Mouse (Mus musculus) liver (tissue): ENCODE measurements around the gene Stox2.

Experiments
- DNase-seq: peaks from one replicate; pipeline ENCODE4 v3.0.0-alpha.2; 2020; ENCODE audit warnings: mixed read lengths

The Stox2 gene

DNA sequence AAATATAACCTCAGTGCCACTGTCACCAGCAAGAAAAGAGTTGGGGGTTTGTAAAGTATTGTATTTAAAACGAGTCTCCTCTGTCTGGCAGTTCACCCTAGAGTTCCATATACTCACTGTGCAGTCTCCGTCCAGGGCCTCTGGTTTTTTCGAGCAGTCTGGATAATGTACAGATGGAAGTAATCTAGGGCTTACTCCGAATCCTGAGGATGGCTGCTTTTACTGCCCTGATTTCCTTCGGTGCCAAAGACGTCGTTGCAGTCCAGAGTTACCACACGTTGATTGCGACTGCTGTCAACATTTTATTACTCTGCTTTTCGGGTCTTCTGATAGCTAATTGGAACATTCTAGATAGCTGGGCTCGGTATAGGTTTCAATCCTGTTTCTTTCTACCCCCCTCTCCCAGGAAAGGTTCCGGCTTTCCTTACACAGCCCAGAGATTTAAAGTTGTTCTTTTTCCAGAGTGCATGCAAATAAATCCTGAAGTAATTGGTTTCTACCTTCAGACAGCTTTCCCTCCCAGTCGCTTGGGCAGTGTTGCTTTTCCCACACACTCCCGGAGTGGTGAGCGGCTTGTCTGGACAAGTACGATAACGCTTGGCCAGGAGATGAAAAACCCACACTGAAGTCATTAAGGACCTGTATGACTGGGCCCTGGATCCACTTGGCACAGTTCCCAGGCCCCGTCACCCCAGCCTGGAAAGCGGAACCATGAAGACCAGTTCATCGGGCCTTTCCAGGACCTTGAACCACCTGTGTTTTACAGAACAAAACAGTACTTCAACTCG lies 94.1 kb downstream of the Stox2 start:
- DNase-seq: peak; percentile 8

DNA sequence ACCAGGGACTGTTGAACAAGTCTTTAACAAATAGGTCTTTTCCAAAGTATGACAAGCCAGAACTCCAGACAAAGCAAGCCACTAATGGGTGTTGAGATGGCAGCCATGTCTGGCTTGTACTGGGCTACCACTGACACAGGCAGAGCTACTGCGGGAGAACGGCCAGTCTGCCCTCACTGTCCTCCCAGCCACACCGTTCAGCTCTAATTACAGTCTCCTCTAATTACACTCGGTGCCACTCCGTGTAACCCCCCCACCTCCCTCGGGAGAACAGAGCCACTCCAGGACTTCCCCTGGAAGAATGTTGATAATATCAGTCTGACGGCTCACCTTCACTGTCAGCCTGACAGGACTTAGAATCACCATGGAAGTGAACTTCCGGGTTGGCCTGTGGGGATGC lies 97.1 kb downstream of the Stox2 start:
- no peak for DNase-seq

DNA sequence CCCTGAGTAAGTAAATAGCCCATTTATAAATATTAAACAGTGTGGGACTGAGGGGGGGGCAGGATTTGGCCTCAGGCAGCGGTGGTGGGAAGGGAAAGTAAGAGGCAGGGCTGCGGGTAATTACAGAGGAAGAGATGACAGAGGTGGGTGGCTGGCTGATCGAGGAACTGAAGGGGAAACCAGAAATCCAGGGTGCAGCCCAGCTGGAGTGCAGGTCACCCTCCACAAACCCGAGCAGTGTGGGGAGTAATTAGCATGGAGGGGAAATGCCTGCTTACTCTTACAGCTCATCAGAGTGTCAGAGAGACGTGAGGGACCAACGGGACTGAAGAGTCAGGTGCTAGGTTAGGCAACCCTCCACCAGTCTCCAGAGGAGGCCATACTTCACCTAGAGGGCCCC lies 98.4 kb downstream of the Stox2 start:
- DNase-seq: no peak

DNA sequence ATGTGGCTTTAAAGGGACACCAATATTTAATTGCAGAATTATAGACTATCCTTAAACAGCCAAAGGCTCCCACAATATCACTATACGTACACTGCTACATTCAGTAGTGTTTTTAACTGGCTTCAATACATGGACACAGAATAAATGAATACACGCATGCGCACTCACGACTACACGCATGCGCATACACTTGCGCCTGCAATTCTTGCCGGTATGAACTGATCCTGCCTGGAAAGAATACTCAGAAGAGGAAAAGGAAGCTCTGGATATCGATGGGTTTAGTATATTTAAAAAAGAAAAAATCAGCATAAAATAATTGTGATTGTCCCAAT lies 100.4 kb downstream of the Stox2 start:
- DNase-seq: no peak

DNA sequence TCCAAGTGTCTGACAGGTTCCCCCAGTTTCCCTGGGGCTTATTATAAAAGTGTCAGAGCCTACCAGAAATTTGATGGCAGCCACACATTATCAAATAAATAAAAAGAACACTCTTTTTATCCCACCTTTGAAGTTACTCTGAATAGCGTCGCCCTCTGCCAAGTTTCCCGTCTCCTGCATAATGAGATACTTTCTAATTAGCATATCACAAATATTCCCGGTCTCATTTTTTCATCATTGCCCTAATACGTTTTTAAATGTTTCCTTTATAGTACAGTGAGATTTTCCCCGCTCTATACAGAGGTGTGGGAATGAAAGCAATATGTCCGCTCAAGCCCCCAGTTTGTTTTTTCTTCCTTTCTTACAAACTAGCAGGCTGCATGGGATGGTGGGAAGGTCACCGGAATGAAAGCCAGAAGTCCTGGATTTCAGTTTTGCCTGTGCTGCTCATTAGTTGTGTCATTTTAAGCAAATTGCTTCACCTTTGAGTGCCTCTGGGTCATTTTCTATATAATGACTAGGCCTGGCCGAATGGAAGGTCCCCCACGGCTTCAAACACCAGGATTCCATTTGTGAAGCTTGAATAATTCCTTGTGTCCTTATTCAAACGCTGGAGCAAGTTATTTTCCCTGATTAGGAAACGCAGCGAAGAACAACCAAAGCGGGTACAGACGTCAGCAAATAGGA lies 100.9 kb downstream of the Stox2 start:
- no peak for DNase-seq

DNA sequence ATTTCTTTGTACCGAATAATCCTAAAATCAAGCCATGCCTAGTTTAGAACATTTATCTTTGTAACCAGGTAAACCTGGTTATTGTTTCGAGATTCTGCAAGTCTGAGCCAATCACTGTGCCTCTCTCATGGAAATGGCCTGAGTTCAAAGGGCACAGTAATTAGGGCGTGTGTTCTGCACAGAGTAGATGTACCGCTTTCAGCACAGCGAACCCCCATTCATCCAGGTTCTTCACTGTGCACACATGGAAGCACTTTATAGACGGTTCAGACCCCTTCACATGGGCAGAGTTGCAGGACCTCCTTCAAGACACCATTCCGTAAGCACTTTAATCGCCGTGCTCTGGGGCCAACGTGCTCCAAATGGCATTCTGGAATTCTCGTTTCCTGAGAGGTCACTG lies 104.7 kb downstream of the Stox2 start:
- no peak for DNase-seq

DNA sequence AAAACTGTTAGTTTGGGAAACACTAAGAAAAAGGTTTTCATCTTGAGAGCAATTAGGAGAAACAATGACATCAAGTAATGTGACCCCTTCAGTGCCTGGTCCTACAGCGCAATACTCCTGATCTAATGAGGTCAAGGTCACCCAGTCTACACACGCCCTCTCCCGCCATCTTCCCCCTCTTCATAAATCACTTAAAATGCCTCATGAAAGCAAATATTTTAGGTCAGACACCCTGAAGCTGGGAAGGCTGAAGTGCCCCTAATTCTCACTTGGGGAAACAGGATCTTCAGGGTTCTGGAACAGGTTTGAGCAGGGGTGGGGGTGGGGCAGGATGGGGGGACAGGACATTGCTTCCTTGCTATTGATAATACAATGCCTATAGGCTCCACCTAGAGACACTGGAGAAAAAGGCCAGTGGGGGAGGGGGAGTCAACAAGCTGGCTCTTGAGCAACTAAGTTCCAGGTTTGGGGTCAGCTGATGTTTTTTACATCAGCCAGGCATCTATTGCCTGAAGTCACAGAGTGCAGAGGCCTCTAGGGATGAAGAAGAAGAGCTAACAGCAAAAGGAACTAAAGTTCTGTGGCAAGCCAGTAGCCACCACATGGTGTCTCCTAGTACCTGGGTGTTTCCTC lies 107.4 kb downstream of the Stox2 start:
- DNase-seq: peak; percentile 14

DNA sequence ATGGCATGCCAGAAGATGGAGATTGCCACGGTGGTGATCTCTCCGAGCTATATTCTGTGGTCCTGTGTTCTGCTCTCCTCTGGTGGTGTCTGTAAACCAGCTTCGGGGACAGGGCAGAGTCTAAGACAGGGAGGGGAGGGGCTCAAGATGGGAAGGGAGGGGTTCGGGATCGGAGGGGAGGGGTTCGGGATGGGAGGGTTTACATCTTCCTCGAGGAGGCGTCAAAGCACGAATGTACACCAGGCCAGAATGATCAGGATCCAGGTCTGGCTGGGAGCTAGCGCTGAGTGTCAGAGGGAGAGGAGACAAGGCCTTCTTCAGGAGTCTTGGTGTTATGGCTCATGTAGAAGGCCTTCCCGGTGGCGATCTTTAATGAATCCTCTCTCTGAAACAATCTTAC lies 109.7 kb downstream of the Stox2 start:
- DNase-seq: no peak

DNA sequence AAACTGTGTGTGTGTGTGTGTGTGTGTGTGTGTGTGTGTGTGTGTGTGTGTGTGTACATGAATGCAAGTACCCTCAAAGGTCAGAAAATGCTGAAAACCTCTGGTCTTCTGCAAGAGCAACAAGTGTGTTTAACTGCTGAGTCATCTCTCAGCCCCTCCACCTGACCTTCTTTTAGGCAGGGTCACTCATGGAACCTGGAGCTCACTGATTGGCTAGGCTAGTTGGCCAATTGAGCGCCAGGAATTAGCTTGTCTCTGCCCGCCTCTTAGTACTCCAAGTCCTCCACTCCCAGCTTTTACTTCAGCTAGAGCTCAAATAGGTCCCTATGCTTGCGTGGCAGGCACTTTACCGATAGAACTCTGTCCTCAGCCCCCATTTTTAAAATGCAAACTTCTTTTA lies 110.2 kb downstream of the Stox2 start:
- DNase-seq: no peak

DNA sequence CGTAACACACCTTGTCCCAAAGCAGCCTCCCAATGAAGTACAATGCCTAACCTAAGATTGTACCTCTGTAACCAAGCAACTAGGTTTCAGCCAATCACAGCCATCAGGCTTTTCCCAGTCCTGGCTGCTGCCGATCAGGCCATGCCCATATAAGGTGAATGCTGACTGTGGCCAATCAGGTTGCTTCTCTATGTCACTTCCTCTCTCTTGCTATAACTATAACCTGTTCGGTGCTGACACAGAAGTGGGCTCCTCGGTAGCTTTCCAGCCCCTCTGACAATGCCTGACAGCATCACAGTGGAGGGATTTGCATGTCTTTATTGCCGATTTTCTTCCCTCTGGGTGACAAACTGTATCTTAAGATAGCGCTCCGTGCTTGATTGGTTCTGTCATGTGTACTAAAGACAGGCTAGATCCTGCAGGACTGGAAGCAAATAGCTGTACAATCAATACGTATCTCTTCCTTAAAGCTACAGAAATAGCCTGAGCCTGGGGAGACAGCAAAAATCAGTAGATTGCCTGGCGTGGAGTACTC lies 111.9 kb downstream of the Stox2 start:
- no peak for DNase-seq

DNA sequence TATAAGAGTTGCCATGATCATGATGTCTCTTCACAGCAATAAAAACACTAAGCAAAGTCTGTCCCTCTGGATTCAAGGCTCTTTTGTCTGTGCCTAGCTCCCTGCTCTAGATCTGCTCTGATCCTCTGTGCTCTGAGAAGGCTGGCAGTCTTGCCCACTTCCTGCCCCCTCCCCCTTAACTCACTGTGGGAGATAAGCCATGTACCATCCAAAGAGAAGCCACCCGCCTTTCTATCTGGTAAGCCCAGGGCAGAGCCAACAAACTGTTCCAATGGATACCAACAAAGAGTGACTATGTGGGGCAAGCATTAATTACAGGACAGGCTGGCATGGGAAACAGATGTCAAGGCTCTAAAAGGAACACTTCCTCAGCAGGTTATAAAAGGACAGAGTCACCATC lies 113.2 kb downstream of the Stox2 start:
- DNase-seq: no peak

DNA sequence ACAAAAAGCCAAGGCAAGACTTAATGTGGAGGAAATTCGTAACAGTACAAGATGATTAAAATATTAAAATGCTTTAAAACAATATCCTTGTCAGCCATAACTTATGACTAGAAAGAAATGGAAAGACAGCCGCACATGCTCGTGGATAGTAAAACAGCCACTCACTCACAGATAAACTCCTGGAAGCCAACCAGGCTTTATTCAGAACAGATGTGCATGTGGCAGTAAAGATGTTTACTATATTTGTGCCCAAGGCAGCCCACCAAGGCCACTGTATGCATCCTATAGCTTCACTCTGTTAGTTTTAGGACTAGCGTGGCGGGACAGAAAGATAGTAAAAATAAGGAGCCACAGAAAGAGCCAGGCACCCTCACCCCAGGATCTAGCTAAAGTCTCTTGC lies 115.2 kb downstream of the Stox2 start:
- DNase-seq: no peak

DNA sequence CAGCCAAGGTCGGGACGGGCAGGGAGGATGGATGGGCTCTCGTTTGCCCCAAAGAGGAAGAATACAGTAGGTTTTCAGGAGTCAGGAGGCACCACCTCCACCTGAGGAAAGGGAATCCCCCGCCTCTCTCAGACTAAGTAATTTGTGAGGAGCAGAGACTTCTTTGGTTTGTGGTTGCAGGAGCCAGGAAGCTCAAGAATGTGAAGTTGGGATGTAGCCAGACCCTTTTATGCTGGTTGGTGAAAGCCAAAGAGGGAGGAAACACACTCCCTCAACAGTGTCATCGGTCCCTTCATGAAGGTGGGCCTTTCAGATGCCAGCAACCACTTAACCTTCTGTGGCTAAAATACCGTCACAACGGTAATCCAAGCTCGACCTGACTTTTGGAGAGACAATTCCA lies 119.8 kb downstream of the Stox2 start:
- DNase-seq: no peak

DNA sequence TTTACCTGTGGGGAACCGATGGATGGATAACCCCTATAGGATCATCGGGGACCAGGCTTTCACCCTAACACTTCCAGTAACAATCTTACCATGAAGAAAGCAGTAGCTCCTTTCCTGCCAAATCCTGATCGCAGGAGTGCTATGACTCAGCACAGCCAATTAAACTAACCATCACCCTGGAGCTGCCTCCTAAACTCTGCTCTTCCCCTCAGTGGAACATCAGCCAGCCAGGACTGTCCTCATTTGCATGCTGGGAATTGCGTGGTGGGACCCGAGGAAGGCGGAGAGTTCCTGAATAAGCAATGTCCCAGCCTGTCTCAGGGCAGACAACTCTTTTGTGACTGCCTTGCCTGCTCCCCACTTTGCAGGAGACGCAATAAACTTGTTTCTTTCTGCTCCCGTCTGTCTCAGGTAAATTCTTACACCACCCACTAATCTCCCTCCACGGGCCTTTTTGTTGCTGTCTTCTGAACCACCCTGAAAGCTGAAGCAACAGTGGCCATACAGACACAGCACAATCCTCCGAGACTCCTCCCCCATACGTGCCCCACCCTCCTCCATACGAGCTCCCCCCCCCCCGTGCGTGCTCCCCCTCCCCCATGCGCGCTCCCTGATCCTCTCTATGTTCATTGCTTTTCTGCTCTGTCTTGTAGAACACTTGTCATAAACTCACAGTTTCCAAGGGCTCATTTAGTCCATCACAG lies 121.9 kb downstream of the Stox2 start:
- no peak for DNase-seq

DNA sequence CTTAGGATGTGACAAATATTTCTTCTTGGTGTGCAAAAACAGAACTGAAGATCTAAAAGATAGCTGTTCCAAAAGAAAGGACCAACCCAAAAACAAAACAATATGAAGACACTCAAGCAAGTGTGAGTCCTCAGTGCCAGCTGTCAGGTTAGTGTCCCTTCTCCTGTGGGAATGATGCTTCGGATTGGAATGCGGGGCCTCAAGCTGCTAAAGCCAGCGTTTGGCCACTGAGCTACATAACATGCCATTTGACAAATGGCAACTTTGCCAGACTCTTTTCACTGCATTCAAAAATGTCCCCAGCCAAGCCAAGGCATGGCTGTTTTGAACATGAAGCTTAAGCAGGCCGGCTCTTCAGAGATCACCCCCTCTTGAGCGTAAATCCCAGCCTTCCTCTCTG lies 124.9 kb downstream of the Stox2 start:
- no peak for DNase-seq

DNA sequence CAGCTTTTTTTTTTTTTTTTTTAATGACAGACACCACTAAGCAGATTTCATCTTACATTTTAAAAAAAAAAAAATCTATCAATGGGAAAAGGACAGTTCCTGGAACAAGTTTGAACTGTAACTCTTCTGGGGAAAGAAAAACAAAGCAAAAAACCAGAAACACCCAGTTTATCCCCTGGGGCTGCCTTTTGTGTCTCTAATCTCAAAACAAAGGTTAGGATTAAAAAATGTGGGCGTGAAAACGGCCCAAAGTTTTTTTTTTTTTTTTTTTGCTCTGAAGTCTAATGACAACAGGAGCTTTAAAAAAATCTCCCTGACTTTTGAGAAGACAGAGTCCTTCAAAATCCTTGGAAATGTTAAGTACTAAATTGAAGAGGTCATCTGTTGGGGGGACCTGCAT lies 125.5 kb downstream of the Stox2 start:
- DNase-seq: no peak

DNA sequence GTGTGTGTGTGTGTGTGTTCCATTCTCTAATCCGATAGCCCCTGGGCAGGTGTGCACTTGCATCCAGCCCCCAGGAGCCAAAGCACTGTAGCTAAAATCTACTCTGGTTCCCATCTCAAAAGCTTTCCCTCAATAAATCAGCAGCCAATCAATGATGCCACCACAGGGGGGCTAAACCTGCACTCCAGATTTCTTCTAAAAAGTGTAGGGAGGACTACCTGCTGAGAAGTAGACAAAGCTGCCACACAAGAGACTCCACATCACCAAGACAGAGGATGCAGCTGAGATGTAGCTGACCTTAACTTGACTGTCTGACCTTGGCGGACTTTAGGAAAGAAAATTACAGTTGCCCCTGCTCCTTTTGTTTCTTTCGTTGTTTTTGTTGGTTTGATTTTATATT lies 127.7 kb downstream of the Stox2 start:
- no peak for DNase-seq

DNA sequence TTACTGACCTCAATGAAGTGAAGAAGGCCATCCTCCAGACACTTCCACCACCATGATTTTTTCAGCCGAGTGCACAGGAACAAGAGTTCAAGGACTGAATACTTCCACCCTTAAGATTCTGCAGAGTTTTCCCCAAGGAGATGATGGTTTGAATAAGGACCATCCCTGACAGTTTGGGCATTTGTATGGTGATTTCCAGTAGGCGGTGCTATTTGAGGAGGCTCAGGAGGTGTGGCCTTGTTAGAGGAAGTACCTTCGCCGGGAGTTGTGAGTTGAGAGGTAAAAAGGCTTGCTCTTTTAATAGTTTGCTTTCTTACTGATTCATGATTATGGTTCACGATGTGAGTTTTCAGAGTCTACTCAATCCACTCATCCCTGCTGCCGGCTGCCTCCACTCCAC lies 138.0 kb downstream of the Stox2 start:
- no peak for DNase-seq

DNA sequence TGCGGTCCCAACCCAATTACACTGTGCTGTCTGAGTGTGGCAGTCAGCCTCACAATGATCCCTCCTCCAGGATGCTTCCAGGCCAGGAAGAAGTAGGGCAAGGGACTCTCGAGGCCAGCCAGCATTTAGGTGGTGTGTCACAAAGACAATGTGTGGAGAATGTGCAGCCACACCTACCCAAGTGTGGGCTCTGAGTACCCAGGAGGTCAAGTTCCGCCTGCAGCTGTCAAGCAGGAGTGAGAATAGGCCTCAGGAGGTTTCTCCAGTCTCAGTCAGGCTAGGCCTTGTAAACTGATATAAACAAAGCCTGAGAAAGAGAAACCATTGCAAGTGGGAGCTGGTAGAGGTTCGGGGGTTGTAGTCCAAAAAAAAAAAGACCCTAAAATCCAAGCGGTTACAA lies 139.8 kb downstream of the Stox2 start:
- DNase-seq: no peak

DNA sequence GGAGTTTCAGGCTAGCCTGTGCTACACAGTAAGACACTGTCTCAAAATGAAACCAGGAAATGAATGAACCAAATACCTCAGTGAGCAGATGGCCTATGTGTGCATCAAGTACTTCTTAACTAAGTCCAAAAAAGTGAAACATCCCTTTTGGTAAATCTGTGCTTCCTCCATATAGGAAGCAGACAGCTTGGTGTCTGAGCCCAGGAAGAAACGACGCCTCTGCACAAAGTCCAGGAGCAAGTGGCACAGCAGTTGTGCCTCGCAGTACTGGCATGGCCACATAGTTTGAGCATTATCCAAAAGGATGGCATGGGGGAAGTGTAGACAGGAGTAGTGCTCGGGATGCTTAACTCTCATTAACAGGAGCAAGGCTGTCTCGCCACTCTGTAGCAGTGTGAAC lies 140.3 kb downstream of the Stox2 start:
- no peak for DNase-seq

DNA sequence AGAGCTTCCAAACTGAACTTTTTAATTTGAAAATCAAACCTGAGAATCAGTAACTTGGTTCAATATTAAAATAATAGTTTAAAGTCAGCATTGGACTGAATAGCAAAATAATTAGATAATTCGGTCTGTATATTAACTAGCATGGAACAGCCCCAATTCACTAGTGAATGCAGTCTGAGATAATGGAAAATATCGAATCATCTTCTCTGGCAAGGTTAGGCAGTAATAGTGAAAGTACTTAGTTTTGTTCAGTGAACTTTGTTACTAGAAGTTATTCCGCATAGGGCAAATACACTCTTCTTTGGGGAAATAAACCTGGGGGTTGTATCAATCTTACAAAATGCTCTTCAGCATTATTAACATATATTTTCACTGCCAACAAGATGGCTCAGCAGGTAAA lies 147.7 kb downstream of the Stox2 start:
- DNase-seq: no peak

DNA sequence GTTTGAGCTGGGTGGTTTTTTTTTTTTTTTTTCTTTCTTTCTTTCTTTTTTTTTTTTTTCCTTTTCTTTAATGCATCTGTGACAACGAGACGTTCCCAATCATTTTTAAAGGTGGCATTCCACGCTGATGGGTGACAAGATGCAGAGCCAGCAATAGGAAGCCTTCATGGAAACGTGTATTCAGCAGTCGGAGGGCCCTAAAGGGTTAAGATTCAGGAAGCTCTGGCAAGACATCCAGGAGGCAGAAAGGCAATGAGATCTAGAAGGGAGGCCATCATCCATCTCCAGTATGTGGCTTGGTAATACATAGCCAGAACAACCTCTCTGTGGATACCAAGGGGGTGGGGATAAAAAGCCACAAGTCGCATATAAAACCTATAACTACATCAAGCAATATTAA lies 156.5 kb downstream of the Stox2 start:
- DNase-seq: no peak

DNA sequence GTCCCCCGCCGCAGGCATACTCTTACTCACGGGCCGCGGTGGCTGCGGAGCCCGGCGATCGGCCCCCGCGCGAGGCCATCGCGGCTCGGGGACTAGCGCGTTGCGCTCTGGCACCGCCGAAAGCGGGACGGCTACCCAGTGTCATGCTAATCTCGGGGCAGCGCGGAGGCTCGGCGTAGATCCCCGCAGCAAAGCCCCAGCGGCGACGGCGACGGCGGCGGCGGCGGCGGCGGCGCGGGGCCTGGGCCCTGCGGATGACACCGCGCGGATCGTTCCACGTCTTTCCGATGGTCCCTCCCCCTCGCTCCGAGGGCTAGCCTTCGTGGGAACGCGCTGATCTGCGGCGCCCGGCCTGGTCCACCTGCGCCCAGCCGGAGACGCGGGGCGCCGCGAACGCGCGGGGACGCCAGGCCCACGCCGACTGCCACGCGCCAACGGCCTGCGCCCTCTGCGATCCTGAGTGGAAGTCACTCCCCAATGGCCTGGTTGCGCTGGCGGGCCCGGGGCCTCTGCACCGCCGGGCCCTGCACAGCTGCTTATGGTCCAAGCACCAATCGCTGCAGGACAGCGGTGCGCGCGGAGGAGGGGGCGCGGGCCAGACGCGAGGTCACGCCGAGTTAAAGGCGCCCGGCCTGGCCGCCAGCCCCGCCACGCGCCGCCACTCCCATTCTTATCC lies 157.2 kb downstream of the Stox2 start:
- DNase-seq: peak; percentile 39
